Mouse (Mus musculus) cerebellum, adult 2 months (tissue): ENCODE data around the gene Rabep1.

Experiments used
- CTCF ChIP-seq: fragments of 200-500 bp; IDR thresholded peaks from 2 replicates; pipeline ENCODE4 v1.5.1; 2011; ENCODE audit warnings: low read depth, mild to moderate bottlenecking, control low read depth, low read length, moderate library complexity, borderline replicate concordance; ENCODE audit not compliant: insufficient read depth
- POLR2A ChIP-seq: fragments of 200-500 bp; IDR thresholded peaks from 2 replicates; pipeline ENCODE4 v1.6.1; 2011; ENCODE audit warnings: low read length, control low read depth, borderline replicate concordance; ENCODE audit not compliant: insufficient read depth

DNA sequence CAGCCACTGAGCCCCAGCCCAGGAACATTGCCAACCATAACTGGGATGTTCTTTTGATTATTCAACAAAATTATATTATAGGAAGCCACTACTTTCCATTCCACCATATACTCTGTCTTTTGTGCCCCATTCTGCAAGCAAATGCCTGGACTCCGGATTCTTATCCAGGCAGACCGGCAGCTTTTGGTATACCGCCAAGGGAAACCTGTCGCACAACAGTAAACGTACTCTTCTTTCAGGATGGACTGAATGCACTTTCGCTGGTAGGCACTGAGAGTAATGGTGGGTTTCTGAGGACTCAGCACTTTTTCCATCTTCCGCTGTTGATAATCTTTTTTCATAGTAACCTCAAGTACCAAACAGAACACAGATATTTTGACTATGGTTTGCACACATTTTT, 99.1 kb downstream of the Rabep1 start:
- TF ChIP-seq CTCF (no peak), POLR2A (no peak)
